Mouse (Mus musculus): ENCODE results near the gene Pcyox1.

- TF ChIP-seq MAX (IDR thresholded peaks at IDR 0.05; ENCODE audit: low read length) = no peak
- TF ChIP-seq POLR2A (IDR thresholded peaks at IDR 0.05; ENCODE audit: control insufficient read depth in 1 of 2, insufficient read depth in 1 of 2, low read depth in 1 of 2, low read length in 2 of 2, poor library complexity in 1 of 2) = no peak
- TF ChIP-seq CHD2 (IDR thresholded peaks at IDR 0.05; ENCODE audit: low read length) = no peak
- TF ChIP-seq CTCF (IDR thresholded peaks at IDR 0.05 in 2 of 3, conservative IDR thresholded peaks at IDR 0.05 in 1 of 3; ENCODE audit: control insufficient read depth in 1 of 3, insufficient read depth in 1 of 3, low read depth in 2 of 3, low read length in 3 of 3, poor library complexity in 1 of 3, severe bottlenecking in 1 of 3) = no peak
These were observed 21.8 kb upstream of the Pcyox1 start for GRCm38 (mm10) chr6:86418711-86419110.
